Mouse (Mus musculus) c-Kit-positive CD71-negative TER-119-negative erythroid progenitor cells, embryonic 14.5 days (primary cell): ENCODE results near the gene Syt9.
A peak's percentile ranks its signal among the peaks of the same experiment; 100 is the strongest.

Experiments used
- DNase-seq: peaks from one replicate; pipeline ENCODE4 v3.0.0-alpha.2; 2013; ENCODE audit warnings: low read depth

The Syt9 gene

GRCm38 (mm10) chr7:107370232-107371125 is at the start of gene Syt9:
Gene Syt9, plus strand, starts transcription at chr7:107370728.
- peak; percentile 6 for DNase-seq

DNA sequence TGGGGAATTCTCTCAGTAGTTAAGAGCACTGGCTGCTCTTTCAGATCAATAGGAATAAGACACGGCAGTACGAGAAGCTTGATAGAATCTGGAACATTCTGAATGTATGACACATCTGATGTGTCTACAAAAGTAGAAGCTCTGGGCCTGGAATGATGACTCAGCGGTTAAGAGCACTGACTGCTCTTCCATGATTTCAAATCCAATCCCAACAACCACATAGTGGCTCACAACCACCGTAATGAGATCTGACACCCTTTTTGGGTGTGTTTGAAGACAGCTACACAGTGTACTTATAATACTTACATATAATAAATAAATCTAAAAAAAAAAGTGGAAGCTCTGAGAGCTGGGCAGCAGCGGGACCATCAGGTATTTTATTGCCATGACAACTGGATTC is 31.5 kb upstream of the Syt9 start:
- no peak for DNase-seq

GRCm38 (mm10) chr7:107339560-107340057 is 30.9 kb upstream of the Syt9 start:
- no peak for DNase-seq

- no peak for DNase-seq
Observed at GRCm38 (mm10) chr7:107340221-107340620, 30.3 kb upstream of the Syt9 start.

- DNase-seq, result no peak
Observed at GRCm38 (mm10) chr7:107341519-107342190, 28.9 kb upstream of the Syt9 start.

DNA sequence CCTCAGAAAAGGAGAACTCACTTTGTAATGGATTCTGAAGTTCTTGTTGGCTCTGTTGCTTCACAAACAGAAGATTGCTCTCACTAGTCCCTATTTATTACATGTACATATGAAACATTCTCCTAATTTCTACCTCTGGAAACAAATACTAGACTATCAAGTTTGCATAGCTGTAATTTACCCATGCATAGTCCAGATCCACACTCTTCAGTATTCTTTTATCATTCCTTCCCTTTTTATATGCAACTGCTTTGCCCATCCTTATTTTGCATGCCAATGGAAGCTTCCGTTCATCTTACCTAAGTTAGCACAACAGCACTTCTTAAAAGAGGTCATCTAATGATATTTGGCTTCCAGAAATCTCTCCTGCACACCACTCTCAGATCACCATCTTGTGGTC is 21.3 kb upstream of the Syt9 start:
- no peak for DNase-seq

GRCm38 (mm10) chr7:107362153-107362552 is 8.4 kb upstream of the Syt9 start:
- no peak for DNase-seq

DNA sequence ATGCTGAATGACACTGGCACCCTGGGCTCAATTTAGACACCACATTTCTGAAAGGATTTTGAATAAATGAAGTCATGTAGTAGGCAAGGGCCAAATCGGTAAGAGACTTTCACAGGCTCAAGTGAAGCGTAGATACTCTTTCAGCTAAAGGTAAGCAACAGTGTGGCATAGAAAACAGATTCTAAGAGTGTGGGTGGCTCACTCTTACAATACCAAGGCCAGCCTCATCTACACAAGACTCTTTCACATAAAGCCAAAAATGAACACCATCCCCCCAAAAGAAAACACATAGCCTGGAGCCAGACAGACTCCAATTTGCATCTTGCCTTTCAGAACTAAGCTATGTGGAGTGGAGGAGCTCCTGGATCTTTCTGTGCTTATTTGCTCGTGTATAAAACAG is 7.9 kb upstream of the Syt9 start:
- no peak for DNase-seq

- DNase-seq, result no peak
Observed at GRCm38 (mm10) chr7:107371126-107371920, 795 bp downstream of the Syt9 start.

GRCm38 (mm10) chr7:107380562-107380961 is 10.0 kb downstream of the Syt9 start:
- DNase-seq, result no peak

- DNase-seq, result no peak
Observed at GRCm38 (mm10) chr7:107389604-107390003, 19.1 kb downstream of the Syt9 start.

GRCm38 (mm10) chr7:107392749-107393148 is 22.2 kb downstream of the Syt9 start:
- DNase-seq, result no peak

DNA sequence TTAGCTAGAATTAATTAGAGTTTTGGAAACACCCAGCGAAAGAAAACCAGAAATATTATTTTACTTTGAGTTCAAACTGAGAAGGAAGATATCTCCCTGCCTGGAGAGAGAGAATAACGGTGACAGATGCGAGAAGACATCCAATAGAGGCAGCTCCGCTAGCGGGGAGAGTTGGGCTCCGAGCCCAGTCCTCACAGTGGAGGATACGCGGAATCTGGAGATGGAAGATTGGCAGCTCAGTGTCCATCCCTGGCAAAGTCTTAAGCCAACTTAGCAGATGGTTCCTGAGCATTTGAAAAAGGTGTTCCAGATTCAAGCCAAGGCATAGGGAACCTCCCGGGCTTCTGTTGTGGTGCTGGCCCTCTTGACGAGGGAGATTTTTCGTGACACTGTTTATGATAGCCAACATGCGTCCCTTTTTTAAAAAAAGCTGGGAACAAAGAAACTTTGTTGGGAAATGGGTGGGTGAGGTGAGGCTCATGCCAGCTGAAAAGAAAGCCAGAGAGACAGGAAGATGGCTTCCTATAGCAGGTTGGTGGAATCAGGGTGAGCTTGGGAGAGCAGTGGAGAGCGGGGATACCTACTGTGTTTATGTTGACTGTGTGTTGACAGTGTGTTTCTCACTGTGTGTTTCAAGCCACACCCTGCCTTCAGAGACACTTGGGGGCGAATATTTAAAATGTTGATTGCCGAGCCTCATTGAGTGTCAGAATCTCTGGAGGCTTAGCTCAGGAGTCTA is 29.7 kb downstream of the Syt9 start:
- no peak for DNase-seq

- DNase-seq, result no peak
Observed at GRCm38 (mm10) chr7:107403261-107403660, 32.7 kb downstream of the Syt9 start.

- no peak for DNase-seq
Observed at GRCm38 (mm10) chr7:107414928-107415327, 44.4 kb downstream of the Syt9 start.

- DNase-seq, result no peak
Observed at GRCm38 (mm10) chr7:107417043-107417850, 46.7 kb downstream of the Syt9 start.

- DNase-seq, result no peak
Observed at GRCm38 (mm10) chr7:107437381-107437780, 66.9 kb downstream of the Syt9 start.

DNA sequence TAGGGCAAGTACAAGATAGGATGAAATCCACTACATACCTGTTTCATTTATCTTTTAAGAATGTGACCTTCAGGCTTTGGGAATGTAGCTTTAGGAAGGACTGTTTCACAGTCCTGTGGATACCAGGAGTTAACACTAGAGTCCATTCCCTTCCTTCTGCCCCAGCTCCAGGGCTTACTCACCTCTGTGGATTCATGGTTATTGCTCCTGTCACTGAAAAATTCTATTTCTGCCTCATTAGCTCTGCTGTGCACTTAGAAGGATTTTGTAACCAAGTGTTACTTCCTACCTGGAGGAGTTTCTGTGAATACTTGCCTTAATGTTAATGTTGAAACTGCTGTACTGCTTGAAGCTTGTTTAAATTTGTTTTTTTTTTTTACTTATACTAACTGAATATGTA is 74.1 kb downstream of the Syt9 start:
- no peak for DNase-seq

DNA sequence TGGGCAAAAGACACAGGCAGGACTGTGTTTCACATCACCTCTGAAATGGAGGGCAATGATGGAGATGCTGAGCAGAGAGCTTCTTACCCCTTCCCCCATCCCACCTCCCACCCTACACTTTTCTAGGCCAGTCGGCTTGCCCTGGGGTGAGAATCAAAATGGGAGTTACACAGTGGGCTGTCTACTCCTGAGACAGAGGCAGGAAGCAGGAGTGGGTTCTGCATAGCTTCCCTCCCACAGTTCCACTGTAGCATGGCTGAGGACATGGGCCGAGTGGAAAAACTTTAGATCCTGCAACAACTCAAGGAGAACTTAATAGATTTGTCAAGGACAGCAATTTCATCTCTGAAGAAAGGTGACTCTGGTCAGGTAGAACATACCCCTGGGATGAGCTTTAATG is 84.1 kb downstream of the Syt9 start:
- no peak for DNase-seq

- no peak for DNase-seq
Observed at GRCm38 (mm10) chr7:107455118-107455521, 84.6 kb downstream of the Syt9 start.

- DNase-seq, result no peak
Observed at GRCm38 (mm10) chr7:107461167-107461566, 90.6 kb downstream of the Syt9 start.
